Mouse (Mus musculus): ENCODE data around the gene Stau1. TPM values are rescaled to one million over a fixed set of nuclear protein-coding genes. Genes with fewer than 3 reads are reported as not detected.

The Stau1 gene
- polyA plus RNA-seq, 1 experiment, result 15.2 TPM

DNA sequence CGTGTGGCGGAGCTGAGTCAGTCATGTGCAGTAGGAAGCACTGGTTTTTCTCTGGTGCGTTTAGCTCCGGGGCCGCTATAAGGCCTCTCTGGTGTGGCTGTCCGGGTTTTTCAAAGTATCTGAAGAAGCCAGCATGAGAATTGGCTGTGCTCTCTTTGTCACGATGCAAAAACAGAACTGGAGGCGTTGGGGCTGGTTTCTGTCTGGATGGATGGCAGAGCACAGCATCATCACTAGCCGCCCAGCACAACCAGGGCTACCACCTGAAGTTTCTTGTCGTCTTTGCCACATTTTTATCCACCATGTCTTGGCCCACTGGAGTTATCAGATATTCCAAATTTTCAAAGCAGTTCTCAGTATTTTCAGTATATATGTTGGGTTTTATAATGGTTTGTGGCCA lies 47.2 kb downstream of the Stau1 start:
- no peaks in the 10 kb centered on the region for H3K27me3 ChIP-seq (ENCODE audit: control insufficient read depth, insufficient read depth, low read length)
- peaks cover 55% of the 10 kb centered on the region for H3K36me3 ChIP-seq (ENCODE audit: control insufficient read depth, insufficient read depth, low read length)
- no peak for DNase-seq (ENCODE audit: low read depth in 1 of 2, low spot score in 2 of 2)
- no peak overlapping the region for H3K4me3 ChIP-seq (ENCODE audit: extremely low read depth, insufficient read depth, insufficient read length)
- H3K27ac ChIP-seq (ENCODE audit: insufficient read depth, low read length), result no peak overlapping the region
- no peaks in the 10 kb centered on the region for H3K4me1 ChIP-seq (ENCODE audit: control insufficient read depth, insufficient read depth, insufficient read length)
- TF ChIP-seq POLR2A (IDR thresholded peaks at IDR 0.05; ENCODE audit: low read depth, low read length) (no peak), CTCF (IDR thresholded peaks at IDR 0.05; ENCODE audit: extremely low read depth, insufficient read depth, insufficient read length, insufficient replicate concordance) (no peak)
- 89% methylated on average over 10 of the region's 10 CpGs for WGBS

- no peak overlapping the region for H3K4me3 ChIP-seq (ENCODE audit: extremely low read depth, insufficient read depth, insufficient read length)
- H3K4me1 ChIP-seq (ENCODE audit: control insufficient read depth, insufficient read depth, insufficient read length), result no peaks in the 10 kb centered on the region
- no peak for DNase-seq (ENCODE audit: low read depth in 1 of 2, low spot score in 2 of 2)
- H3K27ac ChIP-seq (ENCODE audit: insufficient read depth, low read length), result no peak overlapping the region
- H3K27me3 ChIP-seq (ENCODE audit: control insufficient read depth, insufficient read depth, low read length), result no peaks in the 10 kb centered on the region
- whole genome bisulfite sequencing, result 70% methylated on average over 1 of the region's 1 CpGs
- TF ChIP-seq CTCF (IDR thresholded peaks at IDR 0.05; ENCODE audit: extremely low read depth, insufficient read depth, insufficient read length, insufficient replicate concordance), result no peak
- no peak for TF ChIP-seq POLR2A (IDR thresholded peaks at IDR 0.05; ENCODE audit: low read depth, low read length)
- H3K36me3 ChIP-seq (ENCODE audit: control insufficient read depth, insufficient read depth, low read length), result peaks cover 58% of the 10 kb centered on the region
Measured at GRCm38 (mm10) chr2:166948246-166948645, 47.9 kb downstream of the Stau1 start.

DNA sequence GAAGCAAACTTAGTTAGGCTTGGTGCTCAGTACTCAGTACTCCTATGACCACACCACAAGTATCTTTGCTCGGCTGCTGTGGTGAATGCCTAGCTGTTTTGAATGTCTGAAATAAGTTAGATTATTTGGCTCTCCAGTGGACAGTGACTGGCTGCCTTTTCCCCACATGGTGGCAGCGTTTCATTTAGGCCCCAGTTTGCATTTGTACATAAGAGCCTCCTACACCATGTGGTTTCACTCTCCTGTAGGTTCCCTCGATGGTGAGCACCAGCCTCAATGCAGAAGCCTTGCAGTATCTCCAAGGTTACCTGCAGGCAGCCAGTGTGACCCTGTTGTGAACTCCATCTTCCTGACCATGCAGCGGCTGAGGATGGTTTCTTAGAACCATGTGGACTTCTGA lies 50.6 kb downstream of the Stau1 start:
- Histone ChIP-seq H3K36me3 (ENCODE audit: control insufficient read depth, insufficient read depth, low read length) (peaks cover 63% of the 10 kb centered on the region), H3K27me3 (ENCODE audit: control insufficient read depth, insufficient read depth, low read length) (no peaks in the 10 kb centered on the region), H3K4me3 (ENCODE audit: extremely low read depth, insufficient read depth, insufficient read length) (no peak overlapping the region), H3K4me1 (ENCODE audit: control insufficient read depth, insufficient read depth, insufficient read length) (no peaks in the 10 kb centered on the region), H3K27ac (ENCODE audit: insufficient read depth, low read length) (no peak overlapping the region)
- no peak for DNase-seq (ENCODE audit: low read depth in 1 of 2, low spot score in 2 of 2)
- 57% methylated on average over 4 of the region's 4 CpGs for WGBS
- TF ChIP-seq POLR2A (IDR thresholded peaks at IDR 0.05; ENCODE audit: low read depth, low read length), result no peak
- no peak for TF ChIP-seq CTCF (IDR thresholded peaks at IDR 0.05; ENCODE audit: extremely low read depth, insufficient read depth, insufficient read length, insufficient replicate concordance)

DNA sequence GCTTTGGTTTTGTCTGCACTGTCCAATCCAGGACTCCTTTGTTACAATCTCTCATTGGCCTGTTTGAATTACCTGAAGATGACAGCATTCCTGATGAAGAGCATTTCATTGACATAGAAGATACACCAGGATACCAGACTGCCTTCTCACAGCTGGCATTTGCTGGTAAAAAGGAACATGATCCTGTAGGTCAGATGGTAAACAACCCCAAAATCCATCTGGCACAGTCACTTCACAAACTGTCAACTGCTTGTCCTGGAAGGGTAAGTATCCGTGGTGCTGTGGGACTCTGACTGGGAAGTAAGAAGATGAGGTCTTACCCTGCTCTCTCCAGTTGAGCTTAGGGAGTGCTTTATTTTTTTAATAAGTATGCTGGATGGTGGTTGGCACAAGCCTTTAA lies 51.8 kb downstream of the Stau1 start:
- Histone ChIP-seq H3K36me3 (ENCODE audit: control insufficient read depth, insufficient read depth, low read length) (peaks cover 57% of the 10 kb centered on the region), H3K27me3 (ENCODE audit: control insufficient read depth, insufficient read depth, low read length) (no peaks in the 10 kb centered on the region), H3K4me1 (ENCODE audit: control insufficient read depth, insufficient read depth, insufficient read length) (no peaks in the 10 kb centered on the region), H3K27ac (ENCODE audit: insufficient read depth, low read length) (no peak overlapping the region), H3K4me3 (ENCODE audit: extremely low read depth, insufficient read depth, insufficient read length) (no peak overlapping the region)
- 95% methylated on average over 1 of the region's 1 CpGs for WGBS
- no peak for TF ChIP-seq POLR2A (IDR thresholded peaks at IDR 0.05; ENCODE audit: low read depth, low read length)
- no peak for TF ChIP-seq CTCF (IDR thresholded peaks at IDR 0.05; ENCODE audit: extremely low read depth, insufficient read depth, insufficient read length, insufficient replicate concordance)
- no peak for DNase-seq (ENCODE audit: low read depth in 1 of 2, low spot score in 2 of 2)

- Histone ChIP-seq H3K4me3 (ENCODE audit: extremely low read depth, insufficient read depth, insufficient read length) (no peak overlapping the region), H3K36me3 (ENCODE audit: control insufficient read depth, insufficient read depth, low read length) (peaks cover 54% of the 10 kb centered on the region), H3K4me1 (ENCODE audit: control insufficient read depth, insufficient read depth, insufficient read length) (no peaks in the 10 kb centered on the region), H3K27me3 (ENCODE audit: control insufficient read depth, insufficient read depth, low read length) (no peaks in the 10 kb centered on the region), H3K27ac (ENCODE audit: insufficient read depth, low read length) (no peak overlapping the region)
- TF ChIP-seq CTCF (IDR thresholded peaks at IDR 0.05; ENCODE audit: extremely low read depth, insufficient read depth, insufficient read length, insufficient replicate concordance) (no peak), POLR2A (IDR thresholded peaks at IDR 0.05; ENCODE audit: low read depth, low read length) (no peak)
- no peak for DNase-seq (ENCODE audit: low read depth in 1 of 2, low spot score in 2 of 2)
- WGBS, result 92% methylated on average over 2 of the region's 2 CpGs
Measured at GRCm38 (mm10) chr2:166943146-166943545, 53.0 kb downstream of the Stau1 start.

- no peak overlapping the region for H3K27ac ChIP-seq (ENCODE audit: insufficient read depth, low read length)
- H3K27me3 ChIP-seq (ENCODE audit: control insufficient read depth, insufficient read depth, low read length), result no peaks in the 10 kb centered on the region
- H3K4me1 ChIP-seq (ENCODE audit: control insufficient read depth, insufficient read depth, insufficient read length), result no peaks in the 10 kb centered on the region
- H3K36me3 ChIP-seq (ENCODE audit: control insufficient read depth, insufficient read depth, low read length), result peaks cover 49% of the 10 kb centered on the region
- DNase-seq (ENCODE audit: low read depth in 1 of 2, low spot score in 2 of 2), result no peak
- whole genome bisulfite sequencing, result 82% methylated on average over 2 of the region's 2 CpGs
- TF ChIP-seq POLR2A (IDR thresholded peaks at IDR 0.05; ENCODE audit: low read depth, low read length), result no peak
- no peak for TF ChIP-seq CTCF (IDR thresholded peaks at IDR 0.05; ENCODE audit: extremely low read depth, insufficient read depth, insufficient read length, insufficient replicate concordance)
- no peak overlapping the region for H3K4me3 ChIP-seq (ENCODE audit: extremely low read depth, insufficient read depth, insufficient read length)
Measured at GRCm38 (mm10) chr2:166936166-166936565, 59.9 kb downstream of the Stau1 start.

DNA sequence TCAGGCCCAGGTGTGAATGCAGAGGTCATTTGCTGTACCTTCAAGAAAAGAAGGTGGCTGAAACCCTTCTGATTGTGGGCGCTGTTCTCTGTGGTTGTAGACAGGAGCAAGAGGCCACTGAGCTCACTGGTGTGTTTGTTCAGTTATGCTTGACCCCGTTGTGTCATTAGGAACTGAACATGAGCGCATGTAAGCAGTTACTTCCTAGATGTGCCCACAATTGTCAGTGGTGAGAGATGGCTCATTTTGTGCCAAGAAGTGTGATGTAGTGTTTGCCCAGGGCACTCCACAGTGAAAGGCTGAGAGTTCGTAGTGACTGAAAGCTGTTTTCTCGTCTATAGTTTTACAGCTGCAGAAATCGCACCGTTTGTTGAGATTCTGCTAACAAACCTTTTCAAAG lies 60.5 kb downstream of the Stau1 start:
- H3K27me3 ChIP-seq (ENCODE audit: control insufficient read depth, insufficient read depth, low read length), result no peaks in the 10 kb centered on the region
- 81% methylated on average over 7 of the region's 7 CpGs for WGBS
- no peak overlapping the region for H3K4me3 ChIP-seq (ENCODE audit: extremely low read depth, insufficient read depth, insufficient read length)
- TF ChIP-seq POLR2A (IDR thresholded peaks at IDR 0.05; ENCODE audit: low read depth, low read length) (no peak), CTCF (IDR thresholded peaks at IDR 0.05; ENCODE audit: extremely low read depth, insufficient read depth, insufficient read length, insufficient replicate concordance) (no peak)
- no peak for DNase-seq (ENCODE audit: low read depth in 1 of 2, low spot score in 2 of 2)
- no peak overlapping the region for H3K27ac ChIP-seq (ENCODE audit: insufficient read depth, low read length)
- no peaks in the 10 kb centered on the region for H3K4me1 ChIP-seq (ENCODE audit: control insufficient read depth, insufficient read depth, insufficient read length)
- H3K36me3 ChIP-seq (ENCODE audit: control insufficient read depth, insufficient read depth, low read length), result peaks cover 46% of the 10 kb centered on the region
